Mouse (Mus musculus): ENCODE measurements at regions not wholly inside any gene's neighbourhood (a gene's known extent, or its start where the extent isn't known, plus 50 kb on each side); places are given as distances from the start of the nearest gene placed in this dataset.

DNA sequence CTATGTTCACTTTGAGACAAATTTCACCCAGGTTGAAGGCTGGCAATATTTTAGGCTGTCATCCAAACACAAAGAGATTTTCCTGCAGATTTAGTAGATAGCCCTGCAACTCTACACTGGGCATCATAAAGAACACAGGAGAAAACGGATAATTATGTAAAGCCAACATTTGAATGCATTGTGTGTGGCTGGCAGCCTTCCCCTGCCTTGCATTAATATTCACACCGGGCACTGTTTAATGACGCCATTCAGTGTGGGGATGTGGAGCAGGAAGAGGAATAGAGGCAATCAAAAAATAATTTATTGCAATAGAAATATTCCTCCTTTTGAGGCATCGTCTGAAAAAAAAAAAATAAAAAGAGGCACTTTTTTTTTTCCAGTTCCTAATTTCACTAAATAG lies 105.7 kb downstream of the Samd5 start:
- WGBS (ENCODE audit: missing documents) = 60% methylated on average over 4 of the region's 4 CpGs
- Histone ChIP-seq H3K4me3 (ENCODE audit: inconsistent target) (no peak overlapping the region), H3K36me3 (ENCODE audit: inconsistent target) (no peaks in the 10 kb centered on the region), H3K27ac (no peak overlapping the region), H3K79me2 (ENCODE audit: inconsistent target) (no peaks in the 10 kb centered on the region)

- 90% methylated on average over 4 of the region's 4 CpGs for WGBS (ENCODE audit: missing documents)
- no peak overlapping the region for H3K4me3 ChIP-seq (ENCODE audit: inconsistent target)
- H3K36me3 ChIP-seq (ENCODE audit: inconsistent target) = no peaks in the 10 kb centered on the region
Measured at GRCm38 (mm10) chr10:9557517-9558065, 117.4 kb downstream of the Samd5 start.

DNA sequence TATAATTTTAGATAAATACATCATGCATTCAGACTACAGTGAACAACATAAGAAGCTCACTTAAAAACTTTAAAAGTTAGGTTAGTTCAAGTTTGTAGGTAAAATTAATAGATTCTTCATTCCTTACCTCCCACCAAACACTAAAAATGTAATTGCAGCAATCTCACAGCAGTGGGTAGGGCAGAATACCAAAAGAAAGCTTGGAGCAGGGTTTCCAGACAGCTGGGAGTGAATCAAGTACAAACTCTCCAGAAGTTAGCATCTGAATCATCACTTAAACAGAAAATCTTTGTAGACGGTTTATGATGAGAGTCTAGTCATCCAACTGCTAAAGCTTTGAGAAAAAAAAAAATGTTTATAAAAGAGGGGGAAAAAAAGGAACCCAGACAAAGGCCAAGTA lies 117.9 kb downstream of the Samd5 start:
- Histone ChIP-seq H3K79me2 (ENCODE audit: inconsistent target) (no peaks in the 10 kb centered on the region), H3K4me3 (ENCODE audit: inconsistent target) (no peak overlapping the region), H3K27ac (no peak overlapping the region), H3K36me3 (ENCODE audit: inconsistent target) (no peaks in the 10 kb centered on the region)
- WGBS (ENCODE audit: missing documents) = 55% methylated on average over 1 of the region's 1 CpGs

More at GRCm38 (mm10) chr10:9557517-9558065, 117.4 kb downstream of the Samd5 start:
- H3K79me2 ChIP-seq (ENCODE audit: inconsistent target) = no peaks in the 10 kb centered on the region
- no peak overlapping the region for H3K27ac ChIP-seq

GRCm38 (mm10) chr10:9553946-9554345 lies 121.1 kb downstream of the Samd5 start:
- Histone ChIP-seq H3K4me3 (ENCODE audit: inconsistent target) (no peak overlapping the region), H3K27ac (no peak overlapping the region), H3K36me3 (ENCODE audit: inconsistent target) (no peaks in the 10 kb centered on the region), H3K79me2 (ENCODE audit: inconsistent target) (no peaks in the 10 kb centered on the region)
- WGBS (ENCODE audit: missing documents) = 81% methylated on average over 3 of the region's 3 CpGs

DNA sequence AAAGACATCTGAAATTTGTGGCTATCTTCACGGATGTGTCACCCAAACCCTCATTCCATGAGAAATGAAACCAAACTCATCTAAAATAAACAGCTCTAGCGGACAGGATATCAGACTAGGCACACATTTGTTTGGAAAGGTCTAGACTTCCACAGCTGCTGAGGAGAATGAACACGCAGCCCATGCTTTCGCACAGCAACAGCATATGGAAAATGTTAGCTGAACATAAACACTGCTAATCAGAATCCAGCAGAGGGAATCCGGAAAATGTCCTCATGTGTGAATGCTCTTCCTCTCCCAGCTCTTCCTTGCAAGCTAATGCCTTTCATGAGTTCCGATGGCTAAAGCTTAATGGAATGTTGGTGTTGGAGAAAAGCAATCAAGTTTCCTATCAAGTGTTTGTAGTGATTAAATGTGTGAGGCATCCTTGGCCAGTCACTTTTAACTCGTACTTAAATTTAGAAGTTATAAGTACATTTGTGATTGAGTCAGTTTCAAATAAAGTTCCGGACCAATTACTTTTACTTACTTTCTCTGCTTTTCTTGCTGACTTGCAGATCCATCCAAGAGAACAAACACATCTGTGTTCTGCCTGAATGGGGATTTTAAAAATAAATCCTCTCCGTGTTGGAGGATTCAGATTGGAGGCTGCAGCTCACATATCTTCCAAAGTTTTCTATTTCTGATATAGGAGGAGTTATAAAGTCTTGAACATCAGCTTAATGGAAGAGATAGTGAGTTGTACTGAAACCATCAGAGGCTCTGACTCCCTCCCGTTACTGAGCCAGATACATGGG lies 124.9 kb downstream of the Samd5 start:
- H3K79me2 ChIP-seq (ENCODE audit: inconsistent target) = no peaks in the 10 kb centered on the region
- H3K36me3 ChIP-seq (ENCODE audit: inconsistent target) = no peaks in the 10 kb centered on the region
- H3K27ac ChIP-seq = no peak overlapping the region
- H3K4me3 ChIP-seq (ENCODE audit: inconsistent target) = no peak overlapping the region
- WGBS (ENCODE audit: missing documents) = 93% methylated on average over 10 of the region's 10 CpGs

GRCm38 (mm10) chr10:9545807-9546206 lies 129.2 kb downstream of the Samd5 start:
- H3K79me2 ChIP-seq (ENCODE audit: inconsistent target) = no peaks in the 10 kb centered on the region
- H3K36me3 ChIP-seq (ENCODE audit: inconsistent target) = no peaks in the 10 kb centered on the region
- H3K4me3 ChIP-seq (ENCODE audit: inconsistent target) = no peak overlapping the region
- WGBS (ENCODE audit: missing documents) = 97% methylated on average over 6 of the region's 6 CpGs
- no peak overlapping the region for H3K27ac ChIP-seq

DNA sequence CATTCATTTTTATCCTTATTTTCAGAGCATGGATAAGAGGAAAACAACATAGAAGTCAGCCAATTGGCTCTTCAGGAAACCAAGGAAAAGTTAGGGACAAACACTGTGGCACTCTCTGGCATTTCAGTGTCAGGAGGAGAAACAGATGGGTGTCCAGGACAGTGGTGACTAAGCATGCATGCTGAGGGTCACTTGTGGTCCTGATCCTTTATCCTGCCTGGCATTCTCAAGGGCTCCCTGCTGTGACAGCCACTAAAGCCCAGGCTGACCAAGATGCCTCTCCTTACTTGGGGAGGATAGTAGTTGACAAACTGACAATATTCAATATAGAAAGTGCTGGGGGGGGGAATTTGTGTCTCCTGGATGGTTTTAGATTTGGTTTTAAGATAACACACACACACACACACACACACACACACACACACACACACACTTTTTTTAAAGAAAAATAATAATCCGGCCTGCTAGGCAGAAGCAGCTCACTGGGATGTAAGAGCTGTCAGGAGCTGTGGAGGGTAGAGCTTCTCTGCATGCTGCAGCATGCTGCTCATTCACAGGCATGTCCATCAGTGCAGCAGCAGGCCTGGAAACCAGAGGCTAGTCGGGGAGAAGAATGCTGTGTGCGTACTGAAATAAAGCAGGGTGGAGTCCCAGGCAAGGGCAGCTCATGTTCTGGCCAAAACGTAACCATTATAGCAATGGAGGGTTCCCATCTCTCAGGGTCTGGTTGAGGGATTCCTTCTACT lies 130.8 kb downstream of the Samd5 start:
- Histone ChIP-seq H3K79me2 (ENCODE audit: inconsistent target) (no peaks in the 10 kb centered on the region), H3K36me3 (ENCODE audit: inconsistent target) (no peaks in the 10 kb centered on the region), H3K27ac (no peak overlapping the region), H3K4me3 (ENCODE audit: inconsistent target) (no peak overlapping the region)
- 89% methylated on average over 4 of the region's 4 CpGs for WGBS (ENCODE audit: missing documents)

- 93% methylated on average over 1 of the region's 1 CpGs for WGBS (ENCODE audit: missing documents)
- no peak overlapping the region for H3K27ac ChIP-seq
- no peak overlapping the region for H3K4me3 ChIP-seq (ENCODE audit: inconsistent target)
- H3K79me2 ChIP-seq (ENCODE audit: inconsistent target) = no peaks in the 10 kb centered on the region
- H3K36me3 ChIP-seq (ENCODE audit: inconsistent target) = no peaks in the 10 kb centered on the region
Measured at GRCm38 (mm10) chr10:9541579-9541978, 133.4 kb downstream of the Samd5 start.

DNA sequence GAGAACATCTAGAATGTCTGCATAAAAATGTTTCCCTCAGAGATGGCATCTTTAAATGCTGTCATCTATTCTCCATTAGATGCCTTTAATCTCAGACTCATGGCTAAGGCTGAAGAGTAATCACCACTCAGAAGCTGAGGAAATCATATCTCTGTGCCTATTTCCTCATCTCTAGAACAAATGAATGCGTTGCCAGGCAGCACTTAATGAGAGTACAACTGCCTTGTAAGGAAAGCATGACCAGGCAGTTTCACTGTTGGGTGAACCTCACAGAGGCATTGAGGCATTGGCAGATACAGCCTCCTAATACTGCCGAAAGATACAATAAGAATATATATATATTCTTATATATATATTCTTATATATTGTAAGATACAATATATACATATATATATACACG lies 137.3 kb downstream of the Samd5 start:
- H3K27ac ChIP-seq = no peak overlapping the region
- 38% methylated on average over 1 of the region's 3 CpGs for WGBS (ENCODE audit: missing documents)
- no peaks in the 10 kb centered on the region for H3K79me2 ChIP-seq (ENCODE audit: inconsistent target)
- H3K36me3 ChIP-seq (ENCODE audit: inconsistent target) = no peaks in the 10 kb centered on the region
- H3K4me3 ChIP-seq (ENCODE audit: inconsistent target) = no peak overlapping the region

DNA sequence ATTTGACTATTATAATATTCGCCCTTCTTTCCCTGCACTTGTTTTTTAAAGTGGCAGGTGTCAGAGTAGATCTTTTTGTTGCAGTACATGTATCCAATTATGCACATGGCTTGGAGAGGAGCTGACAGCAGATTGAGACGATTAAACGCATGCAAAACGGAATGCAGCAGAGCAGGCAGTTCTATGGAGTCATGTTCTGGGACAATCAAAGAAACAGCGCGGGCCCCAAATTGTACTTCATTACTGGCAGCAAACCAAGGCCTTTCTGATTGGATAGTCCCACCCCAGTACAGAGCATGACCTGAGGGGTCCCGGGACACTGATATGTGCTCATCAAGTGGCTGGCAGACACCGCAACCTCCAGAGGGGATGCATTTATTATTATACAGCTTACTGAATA lies 140.5 kb downstream of the Samd5 start:
- 95% methylated on average over 8 of the region's 8 CpGs for WGBS (ENCODE audit: missing documents)
- Histone ChIP-seq H3K79me2 (ENCODE audit: inconsistent target) (no peaks in the 10 kb centered on the region), H3K27ac (no peak overlapping the region), H3K4me3 (ENCODE audit: inconsistent target) (no peak overlapping the region), H3K36me3 (ENCODE audit: inconsistent target) (no peaks in the 10 kb centered on the region)

DNA sequence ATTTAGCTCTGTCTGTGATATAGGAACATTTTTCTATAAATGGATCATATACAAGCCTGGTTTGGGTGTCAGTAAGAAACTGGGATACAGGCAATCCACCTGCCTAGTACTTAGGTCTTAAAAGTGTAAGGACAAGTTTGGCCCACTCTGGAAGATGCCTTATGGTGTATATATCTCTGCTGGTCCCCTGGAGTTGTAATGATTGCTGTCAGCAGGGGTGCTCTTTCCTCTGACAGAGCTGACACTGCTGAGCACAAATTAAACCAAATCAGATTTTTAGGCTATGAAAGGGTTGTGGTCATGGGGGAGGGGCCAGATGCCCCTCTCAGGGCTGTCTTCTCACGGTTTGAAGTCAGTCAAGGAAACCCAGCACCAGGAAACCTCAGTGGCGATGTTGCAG lies 141.7 kb downstream of the Samd5 start:
- Histone ChIP-seq H3K79me2 (ENCODE audit: inconsistent target) (no peaks in the 10 kb centered on the region), H3K4me3 (ENCODE audit: inconsistent target) (no peak overlapping the region), H3K27ac (no peak overlapping the region), H3K36me3 (ENCODE audit: inconsistent target) (no peaks in the 10 kb centered on the region)
- WGBS (ENCODE audit: missing documents) = 40% methylated on average over 2 of the region's 2 CpGs

DNA sequence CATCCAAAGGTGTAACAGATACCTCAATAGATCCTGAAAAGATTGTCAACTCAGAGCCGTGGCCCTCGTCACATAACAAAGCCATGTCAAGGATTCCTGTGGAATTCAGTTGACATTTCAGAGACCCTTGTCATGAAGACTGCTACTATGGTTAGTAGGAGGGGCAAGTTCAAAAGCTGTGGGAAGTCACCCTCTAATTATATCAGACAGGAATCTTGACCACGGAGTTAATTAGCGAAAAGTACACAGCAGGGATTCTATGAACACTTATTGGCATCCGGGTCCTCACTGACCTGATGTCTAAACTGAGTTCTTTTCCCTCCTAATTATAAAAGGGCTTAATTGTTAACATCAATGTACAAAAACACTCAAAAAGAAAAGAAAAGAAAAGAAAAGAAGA lies 143.1 kb downstream of the Samd5 start:
- H3K36me3 ChIP-seq (ENCODE audit: inconsistent target) = no peaks in the 10 kb centered on the region
- H3K27ac ChIP-seq = no peak overlapping the region
- no peak overlapping the region for H3K4me3 ChIP-seq (ENCODE audit: inconsistent target)
- no peaks in the 10 kb centered on the region for H3K79me2 ChIP-seq (ENCODE audit: inconsistent target)
- WGBS (ENCODE audit: missing documents) = 94% methylated on average over 5 of the region's 5 CpGs

- Histone ChIP-seq H3K27ac (no peak overlapping the region), H3K36me3 (ENCODE audit: inconsistent target) (no peaks in the 10 kb centered on the region)
- 65% methylated on average over 7 of the region's 7 CpGs for WGBS (ENCODE audit: missing documents)
Measured at GRCm38 (mm10) chr10:9529408-9529807, 145.6 kb downstream of the Samd5 start.

DNA sequence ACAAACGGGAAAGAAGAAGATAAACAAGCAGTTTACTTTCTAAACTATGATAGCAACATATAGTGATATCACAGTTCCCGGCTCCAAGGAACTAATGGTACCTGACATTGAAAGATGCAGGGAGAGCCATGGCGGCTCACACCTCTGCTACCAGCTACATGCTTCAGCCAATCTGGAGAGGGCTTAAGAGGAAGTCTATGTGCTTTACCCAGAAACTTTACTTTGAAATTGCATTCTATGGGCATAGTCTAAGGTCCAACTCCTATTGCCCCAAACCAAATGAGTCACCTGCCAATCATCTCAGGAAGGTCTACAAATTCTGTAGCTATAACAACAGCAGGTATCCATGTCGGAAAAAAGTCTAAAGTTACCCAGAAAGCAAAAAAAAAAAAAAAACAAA lies 146.9 kb downstream of the Samd5 start:
- WGBS (ENCODE audit: missing documents) = 86% methylated on average over 4 of the region's 4 CpGs
- no peak overlapping the region for H3K27ac ChIP-seq
- H3K79me2 ChIP-seq (ENCODE audit: inconsistent target) = no peaks in the 10 kb centered on the region
- H3K4me3 ChIP-seq (ENCODE audit: inconsistent target) = no peak overlapping the region
- no peaks in the 10 kb centered on the region for H3K36me3 ChIP-seq (ENCODE audit: inconsistent target)

More at GRCm38 (mm10) chr10:9529408-9529807, 145.6 kb downstream of the Samd5 start:
- Histone ChIP-seq H3K4me3 (ENCODE audit: inconsistent target) (no peak overlapping the region), H3K79me2 (ENCODE audit: inconsistent target) (no peaks in the 10 kb centered on the region)

DNA sequence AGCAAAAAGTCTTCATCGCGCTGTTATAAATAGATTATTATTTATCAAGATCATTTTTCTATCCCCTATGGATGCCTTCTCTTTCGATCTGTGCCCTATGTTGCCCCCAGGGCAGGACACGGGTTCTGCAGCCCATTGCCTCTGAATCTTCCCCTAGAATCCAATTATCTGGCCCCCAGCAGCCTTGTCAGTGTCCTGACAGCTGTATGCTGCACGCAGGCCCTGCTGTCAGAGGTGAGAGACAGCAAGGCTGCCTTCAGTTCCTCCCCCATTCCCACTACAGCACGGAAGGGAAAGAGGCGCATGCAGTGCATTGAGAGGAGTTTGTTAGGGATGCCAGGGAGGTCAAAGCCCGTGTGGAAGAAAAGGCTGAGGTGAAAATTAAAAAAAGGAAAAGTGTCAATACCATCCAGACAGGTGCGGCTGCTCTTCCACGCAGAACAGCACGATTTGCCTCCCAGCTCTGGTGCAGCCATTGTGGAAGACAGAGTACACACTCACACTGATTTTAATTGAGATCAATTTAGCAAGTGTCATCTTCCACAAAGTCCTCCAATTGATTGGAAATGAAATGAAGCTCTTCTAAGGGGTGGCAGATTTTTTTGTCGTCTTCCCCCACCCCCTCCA lies 165.1 kb downstream of the Samd5 start:
- Histone ChIP-seq H3K27ac (no peak overlapping the region), H3K79me2 (ENCODE audit: inconsistent target) (no peaks in the 10 kb centered on the region), H3K4me3 (ENCODE audit: inconsistent target) (no peak overlapping the region), H3K36me3 (ENCODE audit: inconsistent target) (no peaks in the 10 kb centered on the region)
- WGBS (ENCODE audit: missing documents) = 91% methylated on average over 12 of the region's 12 CpGs
